Mouse (Mus musculus) hindbrain, postnatal 0 days (tissue): ENCODE measurements around the gene Gm26602. TPM values are rescaled to one million over a fixed set of nuclear protein-coding genes. Genes with fewer than 3 reads are reported as not detected.
A peak's percentile ranks its signal among the peaks of the same experiment; 100 is the strongest.
"Not testable (repeated sequence)": the region's sequence is repeated elsewhere in the genome, so short reads cannot be mapped to it uniquely, and the experiment has no call there.

Source experiments
- ATAC-seq: fragments of 200-750 bp; cut with Nextera tagmentation; 2 replicates; pipeline ENCODE4 v1.8.0; 2017; ENCODE audit warnings: mild to moderate bottlenecking, moderate TSS enrichment, moderate library complexity
- DNase-seq: peaks from one replicate; pipeline ENCODE4 v3.0.0-alpha.2; 2015; ENCODE audit warnings: low spot score
- H3K27ac ChIP-seq: fragments of 300-500 bp; sonication (generic); 2 replicates; pipeline ENCODE4 v1.5.1; 2014; ENCODE audit warnings: mild to moderate bottlenecking
- H3K27me3 ChIP-seq: fragments of 300-500 bp; sonication (generic); 2 replicates; pipeline ENCODE4 v1.6.1; 2014; ENCODE audit warnings: low read length, mixed read lengths; ENCODE audit not compliant: insufficient read depth
- H3K36me3 ChIP-seq: fragments of 300-500 bp; sonication (generic); 2 replicates; pipeline ENCODE4 v1.6.1; 2014; ENCODE audit warnings: low read length, mixed read lengths; ENCODE audit not compliant: insufficient read depth
- H3K4me1 ChIP-seq: fragments of 300-500 bp; sonication (generic); 2 replicates; pipeline ENCODE4 v1.6.1; 2014; ENCODE audit warnings: antibody characterized with exemption, low read length, mixed read lengths; ENCODE audit not compliant: insufficient read depth
- H3K4me2 ChIP-seq: fragments of 300-500 bp; sonication (generic); 2 replicates; pipeline ENCODE4 v1.6.1; 2014; ENCODE audit warnings: low read depth, mild to moderate bottlenecking, low read length, moderate library complexity, mixed read lengths
- H3K4me3 ChIP-seq: fragments of 300-500 bp; sonication (generic); 2 replicates; pipeline ENCODE4 v1.5.1; 2014; ENCODE audit warnings: low read length
- H3K9ac ChIP-seq: fragments of 300-500 bp; sonication (generic); replicated peaks from 2 replicates; pipeline ENCODE4 v1.6.1; 2014; ENCODE audit warnings: mild to moderate bottlenecking, low read length, moderate library complexity, mixed read lengths
- H3K9me3 ChIP-seq: fragments of 300-500 bp; sonication (generic); 2 replicates; pipeline ENCODE4 v1.6.1; 2016; ENCODE audit warnings: low read length, mixed read lengths
- CTCF ChIP-seq: IDR thresholded peaks from 2 replicates; pipeline ENCODE4 v1.5.1; 2016; ENCODE audit warnings: antibody characterized with exemption, control low read depth, low read depth
- WGBS: fragments of 180-500 bp; shearing (Covaris S2); extraction: QIAGEN DNeasy Blood & Tissue Kit; methylation state at CpG from one replicate; pipeline ENCODE4 v1.1.7; 2014; 5-methylcytosine and 5-hydroxymethylcytosine counted together
- microRNA-seq, 2 experiments: library from miRNA; unstranded; fragments of <30 nt; microRNA quantifications; one replicate each; pipeline ENCODE4; 2016
- polyA plus RNA-seq: library from polyadenylated mRNA; unstranded; fragments of >200 nt; fragmentation: Nextera tagmentation; extraction: Ambion mirVana; gene quantifications from 2 replicates; pipeline ENCODE4 v1.2.1, GENCODE M21; 2015
- total RNA-seq: library from RNA; depleted of rRNA; stranded (reverse); fragments of >200 nt; gene quantifications from 2 replicates; pipeline ENCODE4 v1.2.3, GENCODE M21; 2014; rRNA removed

The Gm26602 gene
- total and polyA plus RNA-seq, 2 experiments from 2014 or later = 17.2 TPM; not detected in 1

DNA sequence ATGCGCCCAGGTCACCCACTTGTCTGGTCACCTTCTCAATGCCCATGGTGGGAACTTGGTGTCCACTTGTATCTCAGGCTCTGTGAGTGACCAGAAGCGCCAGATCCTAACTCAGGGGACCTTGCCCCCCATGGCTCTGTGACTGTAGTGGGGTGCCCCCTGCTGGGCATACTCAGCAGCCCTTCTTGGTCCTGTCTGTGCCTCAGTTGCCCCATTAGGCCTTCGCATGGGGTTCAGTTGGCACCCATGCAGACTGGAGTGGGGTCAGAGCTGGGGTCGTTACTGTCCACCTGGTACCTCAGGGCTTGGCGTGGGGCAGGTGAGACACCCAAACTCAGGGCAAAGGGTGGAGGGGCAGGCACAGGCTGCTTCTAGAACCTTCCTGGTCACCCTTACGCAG lies 43.3 kb downstream of the Gm26602 start:
- no peak overlapping the region for H3K9ac ChIP-seq
- H3K9me3 ChIP-seq = no peaks in the 10 kb centered on the region
- peak; percentile 58 for TF ChIP-seq CTCF
- WGBS = 81% methylated on average over 6 of the region's 6 CpGs
- H3K4me2 ChIP-seq = no peak overlapping the region
- H3K4me3 ChIP-seq = no peak overlapping the region
- ATAC-seq (no peak), DNase-seq (no peak)
- H3K27ac ChIP-seq = no peak overlapping the region
- H3K36me3 ChIP-seq = peaks cover 19% of the 10 kb centered on the region
- no peaks in the 10 kb centered on the region for H3K4me1 ChIP-seq
- no peaks in the 10 kb centered on the region for H3K27me3 ChIP-seq

DNA sequence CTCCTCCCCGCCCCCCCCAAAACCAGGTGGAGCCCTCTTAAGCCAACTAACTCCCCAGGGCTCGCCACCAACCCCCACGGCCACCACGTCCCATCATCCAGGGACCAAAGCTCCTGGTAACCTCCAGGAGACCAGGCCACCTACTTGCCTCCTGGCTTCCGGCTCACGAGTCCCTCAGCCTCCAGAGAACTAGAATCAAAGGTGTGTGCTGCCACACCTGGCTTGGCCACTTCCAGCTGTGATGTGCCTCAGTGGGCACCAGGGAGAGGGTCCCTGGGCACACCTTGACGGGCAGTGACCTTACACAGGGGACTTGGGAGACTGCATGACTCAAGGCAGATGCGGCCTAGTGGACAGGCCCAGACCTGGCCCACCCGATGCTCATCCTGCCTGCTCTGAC lies 45.0 kb downstream of the Gm26602 start:
- Histone ChIP-seq H3K9ac (no peak overlapping the region), H3K9me3 (no peaks in the 10 kb centered on the region), H3K27me3 (no peaks in the 10 kb centered on the region), H3K4me3 (no peak overlapping the region), H3K4me1 (peaks cover 2% of the 10 kb centered on the region; the same call in 1 of the 2 replicates), H3K4me2 (no peak overlapping the region), H3K36me3 (peaks cover 14% of the 10 kb centered on the region), H3K27ac (no peak overlapping the region)
- no peak for TF ChIP-seq CTCF
- DNase-seq (no peak), ATAC-seq (no peak)
- 74% methylated on average over 9 of the region's 9 CpGs for WGBS

DNA sequence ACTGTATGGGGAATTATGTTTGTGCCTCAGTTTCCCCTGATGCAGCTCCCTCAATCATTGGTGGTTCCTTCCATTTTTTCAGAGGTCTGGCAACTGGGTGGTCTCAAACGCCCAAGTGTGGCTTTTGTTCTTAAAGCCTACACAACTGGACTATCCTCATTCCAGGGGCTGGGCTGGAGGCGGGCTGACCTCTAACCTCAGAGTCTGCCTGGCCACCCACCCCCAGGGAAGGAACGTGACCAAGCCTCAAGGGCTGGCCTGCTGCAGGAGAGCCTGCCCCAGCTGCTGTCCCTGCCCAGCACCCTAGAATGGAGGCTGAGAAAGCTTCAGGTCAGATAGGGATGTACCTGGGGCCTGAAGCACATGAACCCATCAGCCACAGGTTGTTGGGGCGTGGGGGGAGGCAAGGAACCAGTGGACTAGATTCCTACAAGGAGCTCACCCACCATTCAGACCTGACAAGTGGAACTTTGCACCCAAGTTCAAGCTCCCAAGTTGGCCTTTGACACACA lies 46.0 kb downstream of the Gm26602 start:
- no peaks in the 10 kb centered on the region for H3K27me3 ChIP-seq
- ATAC-seq = no peak

DNA sequence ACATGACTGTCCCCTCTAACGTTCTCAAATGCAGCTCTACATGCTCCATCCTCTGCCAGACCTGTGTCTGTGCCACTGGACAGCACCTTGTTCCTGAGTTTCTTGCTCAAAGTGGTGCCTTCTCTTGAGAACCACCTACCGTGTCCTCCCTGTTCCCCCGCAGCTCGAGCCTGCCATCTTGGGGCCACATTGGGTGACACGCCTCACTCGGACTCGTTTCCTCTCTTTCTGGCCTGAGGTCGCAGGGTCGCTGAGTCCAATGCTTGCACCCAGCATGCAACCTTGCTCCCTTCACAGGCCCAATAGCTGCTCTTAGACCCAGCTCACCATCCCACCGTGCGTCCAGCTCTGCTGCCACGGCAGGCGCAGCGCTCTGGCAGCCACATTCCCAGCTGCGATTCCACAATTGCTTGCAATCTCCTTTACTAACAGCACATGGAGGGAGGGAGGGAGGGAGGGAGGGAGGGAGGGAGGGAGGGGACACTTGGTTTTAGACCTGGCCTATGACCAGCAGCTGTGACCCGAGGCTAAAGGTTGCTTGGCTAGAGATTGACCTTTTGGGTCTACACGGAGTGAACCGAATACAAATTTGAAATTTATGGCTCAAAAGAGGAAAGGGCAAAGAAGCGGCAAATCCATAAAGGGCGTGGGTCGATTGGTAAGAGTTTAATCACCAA lies 47.6 kb downstream of the Gm26602 start:
- no peak for ATAC-seq
- 11% methylated on average over 21 of the region's 21 CpGs for WGBS
- H3K27me3 ChIP-seq = no peaks in the 10 kb centered on the region

More for the DNA sequence above, 46.0 kb downstream of the Gm26602 start:
- DNase-seq = no peak
- 20% methylated on average over 4 of the region's 4 CpGs for WGBS
- Histone ChIP-seq H3K4me1 (peaks cover 5% of the 10 kb centered on the region; the same call in 1 of the 2 replicates), H3K9me3 (no peaks in the 10 kb centered on the region), H3K9ac (no peak overlapping the region), H3K4me3 (no peak overlapping the region), H3K36me3 (peaks cover 9% of the 10 kb centered on the region), H3K4me2 (no peak overlapping the region), H3K27ac (no peak overlapping the region)
- no peak for TF ChIP-seq CTCF

DNA sequence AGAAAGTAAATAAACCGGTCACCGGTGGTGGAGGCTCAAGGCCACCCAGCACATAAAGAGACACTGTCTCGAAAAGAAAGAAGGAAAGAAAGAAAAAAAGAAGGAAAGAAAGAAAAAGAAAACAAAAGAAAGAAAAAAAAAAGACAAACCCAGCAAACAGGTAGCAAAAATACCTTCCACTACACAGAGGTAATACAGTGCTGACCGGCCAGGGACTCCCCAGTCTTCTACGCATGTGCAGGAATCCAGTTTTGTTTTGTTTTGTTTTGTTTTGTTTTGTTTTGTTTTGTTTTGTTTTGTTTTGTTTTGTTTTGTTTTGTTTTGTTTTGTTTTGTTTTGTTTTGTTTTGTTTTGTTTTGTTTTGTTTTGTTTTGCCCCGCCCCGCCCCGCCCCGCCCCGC lies 48.8 kb downstream of the Gm26602 start:
- peak overlapping the region; percentile 73 for H3K4me2 ChIP-seq
- not testable (repeated sequence) for H3K4me1 ChIP-seq, H3K9me3 ChIP-seq, H3K27ac ChIP-seq, H3K9ac ChIP-seq, H3K36me3 ChIP-seq, H3K4me3 ChIP-seq, ATAC-seq, DNase-seq, H3K27me3 ChIP-seq
- WGBS = 36% methylated on average over 10 of the region's 10 CpGs

More for the DNA sequence above, 47.6 kb downstream of the Gm26602 start:
- Histone ChIP-seq H3K4me2 (no peak overlapping the region), H3K4me1 (peaks cover 5% of the 10 kb centered on the region; the same call in 1 of the 2 replicates), H3K36me3 (peaks cover under 1% of the 10 kb centered on the region; the same call in 1 of the 2 replicates), H3K9ac (no peak overlapping the region), H3K4me3 (no peak overlapping the region), H3K27ac (no peak overlapping the region), H3K9me3 (no peaks in the 10 kb centered on the region)
- TF ChIP-seq CTCF = peak; percentile 92
- DNase-seq = peak; percentile 61

DNA sequence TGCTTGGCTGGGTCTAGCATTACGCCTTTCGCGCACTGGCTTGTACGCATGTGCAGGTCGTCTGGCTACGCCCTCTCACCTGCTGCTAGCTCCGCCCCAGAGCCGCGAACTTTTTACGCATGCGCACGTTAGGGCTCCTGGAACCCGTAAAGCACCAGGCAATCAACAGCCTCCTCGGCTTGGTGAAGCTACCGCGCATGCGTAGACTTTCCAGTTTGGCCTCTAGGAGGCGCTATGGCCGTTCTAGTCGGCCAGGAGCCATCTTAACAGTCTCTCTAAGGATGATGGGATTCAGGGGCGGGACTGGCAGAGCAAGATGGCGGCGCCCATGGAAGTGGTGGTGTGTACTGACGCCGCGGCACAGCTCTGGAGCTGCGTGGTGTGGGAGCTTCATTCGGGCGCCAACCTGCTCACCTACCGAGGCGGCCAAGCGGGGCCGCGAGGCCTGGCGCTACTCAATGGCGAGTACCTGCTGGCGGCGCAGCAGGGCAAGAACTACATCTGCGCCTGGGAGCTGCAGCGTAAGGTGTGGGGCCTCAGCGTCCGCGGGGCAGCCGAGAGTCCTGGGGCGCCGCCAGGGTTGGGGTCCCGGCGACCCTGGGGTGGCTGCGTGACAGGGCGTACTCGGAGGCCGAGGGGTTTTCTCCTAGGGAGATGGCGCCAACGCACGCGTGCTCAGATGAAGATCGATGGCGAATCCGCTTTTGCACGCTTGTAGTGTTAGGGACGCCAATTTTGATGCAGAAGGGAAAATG lies 49.4 kb downstream of the Gm26602 start, which contains the start of gene Wdr18:
Gene Wdr18, plus strand, starts transcription at position 306 of the 755 bp plus-strand sequence.
- Histone ChIP-seq H3K36me3 (peaks cover 13% of the 10 kb centered on the region; the same call in 1 of the 2 replicates), H3K4me1 (peaks cover 5% of the 10 kb centered on the region; the same call in 1 of the 2 replicates), H3K9me3 (no peaks in the 10 kb centered on the region), H3K27me3 (no peaks in the 10 kb centered on the region), H3K9ac (peak within 1 kb of the TSS; percentile 77), H3K4me3 (peak within 1 kb of the TSS; percentile 97), H3K4me2 (peak within 1 kb of the TSS; percentile 73), H3K27ac (peak within 1 kb of the TSS; percentile 79)
- WGBS = under 1% methylated on average over 61 of the region's 61 CpGs
- DNase-seq = peak; percentile 99
- peak; percentile 99 for TF ChIP-seq CTCF
- ATAC-seq = peak; percentile 97

Small RNA genes lying within 50 kb of the gene (microRNA-seq; reads per million reads assigned to microRNA genes)
- 0.35 to 0.72 reads per million in 2 experiments for gene Mir6910

Other genes with a start within 250 kb of the Gm26602 start
Only the 30 nearest of the 35 such genes appear.
- 0.22 and 0.63 TPM in 2 replicates for gene Gzmm, start 221.8 kb upstream of the Gm26602 start, total RNA-seq
- 1.2 TPM in 2 replicates for gene Gzmm, start 221.8 kb upstream of the Gm26602 start, polyA plus RNA-seq
- 1,127 and 1,151 TPM in 2 replicates for gene Bsg, start 206.4 kb upstream of the Gm26602 start, total RNA-seq
- 1,243 and 1,259 TPM in 2 replicates for gene Bsg, start 206.4 kb upstream of the Gm26602 start, polyA plus RNA-seq
- gene Hcn2, start 194.2 kb upstream of the Gm26602 start, total RNA-seq = 92.6 and 101 TPM in 2 replicates
- gene Hcn2, start 194.2 kb upstream of the Gm26602 start, polyA plus RNA-seq = 5.5 and 6.6 TPM in 2 replicates
- 30.4 and 36.5 TPM in 2 replicates for gene Polrmt, start 164.3 kb upstream of the Gm26602 start, total RNA-seq
- 29.7 and 32.6 TPM in 2 replicates for gene Polrmt, start 164.3 kb upstream of the Gm26602 start, polyA plus RNA-seq
- gene Fgf22, start 155.8 kb upstream of the Gm26602 start, total RNA-seq = 1.3 and 2.2 TPM in 2 replicates
- gene Fgf22, start 155.8 kb upstream of the Gm26602 start, polyA plus RNA-seq = 3.8 and 5.1 TPM in 2 replicates
- 112 and 120 TPM in 2 replicates for gene Rnf126, start 143.9 kb upstream of the Gm26602 start, total RNA-seq
- gene Rnf126, start 143.9 kb upstream of the Gm26602 start, polyA plus RNA-seq = 108 and 119 TPM in 2 replicates
- gene Fstl3, start 133.6 kb upstream of the Gm26602 start, total RNA-seq = 2.6 and 3.3 TPM in 2 replicates
- gene Fstl3, start 133.6 kb upstream of the Gm26602 start, polyA plus RNA-seq = 3.1 and 3.2 TPM in 2 replicates
- 0.54 and 1.8 TPM in 2 replicates for gene Prss57, start 119.9 kb upstream of the Gm26602 start, total RNA-seq
- gene Prss57, start 119.9 kb upstream of the Gm26602 start, polyA plus RNA-seq = 0.13 and 0.33 TPM in 2 replicates
- gene Palm, start 117.3 kb upstream of the Gm26602 start, total RNA-seq = 156 and 157 TPM in 2 replicates
- 221 and 242 TPM in 2 replicates for gene Palm, start 117.3 kb upstream of the Gm26602 start, polyA plus RNA-seq
- 0.05 and 0.22 TPM in 2 replicates for gene Misp, start 89.9 kb upstream of the Gm26602 start, total RNA-seq
- gene Misp, start 89.9 kb upstream of the Gm26602 start, polyA plus RNA-seq = 0.33 TPM in 1 of 2 replicates, not detected in the other
- 166 and 173 TPM in 2 replicates for gene Ptbp1, start 56.4 kb upstream of the Gm26602 start, total RNA-seq
- gene Ptbp1, start 56.4 kb upstream of the Gm26602 start, polyA plus RNA-seq = 58.9 and 65.5 TPM in 2 replicates
- 9.4 and 20.5 TPM in 2 replicates for gene Prtn3, start 36.4 kb upstream of the Gm26602 start, total RNA-seq
- gene Prtn3, start 36.4 kb upstream of the Gm26602 start, polyA plus RNA-seq = 11.6 and 11.8 TPM in 2 replicates
- gene Plppr3, start 36.2 kb upstream of the Gm26602 start, total RNA-seq = 487 and 541 TPM in 2 replicates
- gene Plppr3, start 36.2 kb upstream of the Gm26602 start, polyA plus RNA-seq = 268 and 283 TPM in 2 replicates
- not detected in 2 replicates for gene Elane, start 24.6 kb upstream of the Gm26602 start, total RNA-seq
- gene Elane, start 24.6 kb upstream of the Gm26602 start, polyA plus RNA-seq = 0.24 TPM in 1 of 2 replicates, not detected in the other
- not detected in 2 replicates for gene Cfd, start 20.0 kb upstream of the Gm26602 start, total RNA-seq
- not detected in 2 replicates for gene Cfd, start 20.0 kb upstream of the Gm26602 start, polyA plus RNA-seq
- 71.4 and 82.2 TPM in 2 replicates for gene Med16, start 1.9 kb upstream of the Gm26602 start, total RNA-seq
- gene Med16, start 1.9 kb upstream of the Gm26602 start, polyA plus RNA-seq = 43.2 and 48.4 TPM in 2 replicates
- gene Kiss1r, start 6.1 kb downstream of the Gm26602 start, total RNA-seq = 7.7 and 9.4 TPM in 2 replicates
- 3.4 and 3.9 TPM in 2 replicates for gene Kiss1r, start 6.1 kb downstream of the Gm26602 start, polyA plus RNA-seq
- 111 and 133 TPM in 2 replicates for gene R3hdm4, start 10.4 kb downstream of the Gm26602 start, total RNA-seq
- 252 and 267 TPM in 2 replicates for gene R3hdm4, start 10.4 kb downstream of the Gm26602 start, polyA plus RNA-seq
- gene Arid3a, start 16.2 kb downstream of the Gm26602 start, total RNA-seq = 9.7 and 10.1 TPM in 2 replicates
- 2.5 and 2.6 TPM in 2 replicates for gene Arid3a, start 16.2 kb downstream of the Gm26602 start, polyA plus RNA-seq
- 74.6 and 81.6 TPM in 2 replicates for gene Wdr18, start 49.3 kb downstream of the Gm26602 start, total RNA-seq
- gene Wdr18, start 49.3 kb downstream of the Gm26602 start, polyA plus RNA-seq = 109 TPM in 2 replicates
- gene Grin3b, start 59.9 kb downstream of the Gm26602 start, total RNA-seq = 0.68 and 0.97 TPM in 2 replicates
- gene Grin3b, start 59.9 kb downstream of the Gm26602 start, polyA plus RNA-seq = 0.20 and 0.51 TPM in 2 replicates
- gene Tmem259, start 73.5 kb downstream of the Gm26602 start, total RNA-seq = 161 and 179 TPM in 2 replicates
- 25.6 and 27.1 TPM in 2 replicates for gene Tmem259, start 73.5 kb downstream of the Gm26602 start, polyA plus RNA-seq
- gene Cnn2, start 77.7 kb downstream of the Gm26602 start, total RNA-seq = 17.2 and 17.9 TPM in 2 replicates
- 15.0 and 16.4 TPM in 2 replicates for gene Cnn2, start 77.7 kb downstream of the Gm26602 start, polyA plus RNA-seq
- 11.6 and 19.1 TPM in 2 replicates for gene Abca7, start 85.6 kb downstream of the Gm26602 start, total RNA-seq
- gene Abca7, start 85.6 kb downstream of the Gm26602 start, polyA plus RNA-seq = 2.3 and 2.4 TPM in 2 replicates
- gene Arhgap45, start 105.8 kb downstream of the Gm26602 start, total RNA-seq = 2.9 and 3.3 TPM in 2 replicates
- gene Arhgap45, start 105.8 kb downstream of the Gm26602 start, polyA plus RNA-seq = 1.7 and 1.8 TPM in 2 replicates
- gene Polr2e, start 128.9 kb downstream of the Gm26602 start, total RNA-seq = 93.3 and 100 TPM in 2 replicates
- gene Polr2e, start 128.9 kb downstream of the Gm26602 start, polyA plus RNA-seq = 143 TPM in 2 replicates
- 373 and 379 TPM in 2 replicates for gene Gpx4, start 136.3 kb downstream of the Gm26602 start, total RNA-seq
- 757 and 762 TPM in 2 replicates for gene Gpx4, start 136.3 kb downstream of the Gm26602 start, polyA plus RNA-seq
- 22.8 and 23.7 TPM in 2 replicates for gene Sbno2, start 194.7 kb downstream of the Gm26602 start, total RNA-seq
- gene Sbno2, start 194.7 kb downstream of the Gm26602 start, polyA plus RNA-seq = 6.9 and 7.8 TPM in 2 replicates
- 86.4 and 86.6 TPM in 2 replicates for gene Stk11, start 204.9 kb downstream of the Gm26602 start, total RNA-seq
- gene Stk11, start 204.9 kb downstream of the Gm26602 start, polyA plus RNA-seq = 13.9 and 15.0 TPM in 2 replicates
- 273 and 303 TPM in 2 replicates for gene Atp5d, start 227.8 kb downstream of the Gm26602 start, total RNA-seq
- 733 and 736 TPM in 2 replicates for gene Atp5d, start 227.8 kb downstream of the Gm26602 start, polyA plus RNA-seq